Comparison of ENCODE assay signal across 8 mouse cellular contexts in genomic region chr13:53688489-53688888, GRCm38 (mm10).
DNase-seq lines count a peak whose midpoint lies in the region; ATAC-seq and TF ChIP-seq lines count a peak whose summit lies in the region.

No protein-coding gene starts in this region.

- in situ Hi-C loops in ES-E14 (cut with MboI; ENCODE audit: low sequenced_read_pairs in 2 of 2, unreplicated experiment in 2 of 2), result loop anchor here in 1 of 2 experiments (10.0 kb wide), 1 partner anchor 244 kb away; no protein-coding TSS in a partner anchor

- 0 out of 2 replicates have a peak overlapping the region, but pooled peaks have one; percentile 9 for H3K4me2 ChIP-seq in forebrain, embryonic 14.5 days (ENCODE audit: low read length)
- peak overlapping the region; percentile 46 for H3K4me2 ChIP-seq in lung, embryonic 15.5 days

- H3K4me3 ChIP-seq in ES-E14 (ENCODE audit: insufficient read depth in 1 of 2, low read depth in 1 of 2, low read length in 2 of 2, poor library complexity in 1 of 2, severe bottlenecking in 1 of 2), result peak overlapping the region in 1 of 2 experiments; percentile 42; a peak in 1 of 4 replicates
- H3K4me3 ChIP-seq in forebrain, embryonic 14.5 days (ENCODE audit: low read depth, low read length), result no peak overlapping the region
- H3K4me3 ChIP-seq in hindbrain, embryonic 10.5 days, result peak overlapping the region; percentile 33
- H3K4me3 ChIP-seq in lung, embryonic 15.5 days, result no peak overlapping the region

- peak; percentile 79 for DNase-seq in ES-E14 (ENCODE audit: low read depth, low spot score)
- DNase-seq in forebrain, embryonic 14.5 days (ENCODE audit: low spot score), result peak; percentile 87
- peak; percentile 88 for DNase-seq in hindbrain, embryonic 10.5 days (ENCODE audit: low spot score)
- DNase-seq in layer of hippocampus, adult 9-10 months (ENCODE audit: low spot score), result peak; percentile 61
- peak; percentile 95 for DNase-seq in retina, embryonic 14.5 days (ENCODE audit: low spot score)
- DNase-seq in natural killer cell, adult 2 months (ENCODE audit: low spot score in 2 of 2), result no peak

- no peaks in the 10 kb centered on the region; a peak in 1 of 4 replicates for H3K4me1 ChIP-seq in ES-E14 (ENCODE audit: control insufficient read depth in 2 of 2, insufficient read depth in 2 of 2, low read length in 2 of 2, poor library complexity in 1 of 2)
- no peaks in the 10 kb centered on the region for H3K4me1 ChIP-seq in forebrain, embryonic 14.5 days (ENCODE audit: control insufficient read depth, insufficient read depth, low read length)
- H3K4me1 ChIP-seq in hindbrain, embryonic 10.5 days (replicated peaks), result peaks cover 36% of the 10 kb centered on the region
- no peaks in the 10 kb centered on the region for H3K4me1 ChIP-seq in lung, embryonic 15.5 days

- 8% methylated on average over 13 of the region's 13 CpGs for WGBS in forebrain, embryonic 14.5 days
- 10% methylated on average over 13 of the region's 13 CpGs for WGBS in hindbrain, embryonic 10.5 days
- 7% methylated on average over 13 of the region's 13 CpGs for WGBS in lung, embryonic 15.5 days

- no peak overlapping the region for H3K27ac ChIP-seq in ES-E14 (ENCODE audit: insufficient read depth, low read depth, low read length, poor library complexity, severe bottlenecking)
- no peak overlapping the region for H3K27ac ChIP-seq in forebrain, embryonic 14.5 days (ENCODE audit: low read depth, low read length)
- peak overlapping the region; percentile 75 for H3K27ac ChIP-seq in hindbrain, embryonic 10.5 days
- no peak overlapping the region for H3K27ac ChIP-seq in lung, embryonic 15.5 days

- 0 out of 2 replicates have a peak, but pooled peaks cover 5% of the 10 kb centered on the region for H3K27me3 ChIP-seq in forebrain, embryonic 14.5 days (replicated peaks; ENCODE audit: control insufficient read depth, insufficient read depth, low read length)
- peaks cover 32% of the 10 kb centered on the region for H3K27me3 ChIP-seq in hindbrain, embryonic 10.5 days (ENCODE audit: insufficient read depth, poor library complexity, severe bottlenecking)
- H3K27me3 ChIP-seq in lung, embryonic 15.5 days, result no peaks in the 10 kb centered on the region

- no peaks in the 10 kb centered on the region for H3K9me3 ChIP-seq in ES-E14 (ENCODE audit: control insufficient read depth, insufficient read depth, low read depth, low read length)
- no peaks in the 10 kb centered on the region for H3K9me3 ChIP-seq in forebrain, embryonic 14.5 days (replicated peaks; ENCODE audit: control insufficient read depth, low read length)
- H3K9me3 ChIP-seq in hindbrain, embryonic 10.5 days, result no peaks in the 10 kb centered on the region
- no peaks in the 10 kb centered on the region for H3K9me3 ChIP-seq in lung, embryonic 15.5 days

- ATAC-seq in cerebellum, adult (ENCODE audit: insufficient number of reproducible peaks, low FRiP score, low TSS enrichment), result peak; percentile 41
- peak; percentile 76; the same call in 1 of the 2 replicates for ATAC-seq in forebrain, embryonic 14.5 days
- no peak for ATAC-seq in lung, embryonic 15.5 days (ENCODE audit: borderline replicate concordance, extremely low read depth, low FRiP score, low TSS enrichment)

- no peaks in the 10 kb centered on the region for H3K36me3 ChIP-seq in ES-E14 (ENCODE audit: control insufficient read depth, insufficient read depth, low read length, poor library complexity, severe bottlenecking)
- no peaks in the 10 kb centered on the region for H3K36me3 ChIP-seq in forebrain, embryonic 14.5 days (ENCODE audit: control insufficient read depth, insufficient read depth, low read length)
- no peaks in the 10 kb centered on the region for H3K36me3 ChIP-seq in hindbrain, embryonic 10.5 days
- H3K36me3 ChIP-seq in lung, embryonic 15.5 days, result no peaks in the 10 kb centered on the region

- H3K9ac ChIP-seq in ES-E14 (ENCODE audit: insufficient read depth, low read depth, low read length, poor library complexity, severe bottlenecking), result peak overlapping the region; percentile 37; the same call in 1 of the 2 replicates
- no peak overlapping the region for H3K9ac ChIP-seq in forebrain, embryonic 14.5 days (ENCODE audit: low read length)
- H3K9ac ChIP-seq in lung, embryonic 15.5 days, result no peak overlapping the region

TF ChIP-seq in ES-E14, 5 proteins besides CTCF, POLR2A, EP300 and RAD21:
- TF ChIP-seq ZC3H11A (IDR thresholded peaks at IDR 0.05; ENCODE audit: borderline replicate concordance, low read depth, low read length), result peak; percentile 64; the same call in 1 of the 2 replicates
- TF ChIP-seq CHD2 (IDR thresholded peaks at IDR 0.05; ENCODE audit: low read depth, low read length), result no peak
TF ChIP-seq in ES-E14: peak in this region for 1.

Comparison
In these comparisons a context has a peak if more than half of its experiments do, and no peak if none do; other contexts are left out.
1. DNase-seq: peak in ES-E14 (single experiment), forebrain, embryonic 14.5 days (single experiment), hindbrain, embryonic 10.5 days (single experiment), layer of hippocampus, adult 9-10 months (single experiment) and retina, embryonic 14.5 days (single experiment); none in natural killer cell, adult 2 months (0 of 2).